Mouse (Mus musculus) c-Kit-negative CD71-positive TER-119-positive erythroid progenitor cells, embryonic 14.5 days (primary cell): ENCODE results near the gene Lhpp.

Source experiments
- DNase-seq: peaks from one replicate; pipeline ENCODE4 v3.0.0-alpha.2; 2013; ENCODE audit warnings: low read depth, low spot score

Gene Lhpp

GRCm38 (mm10) chr7:132599071-132599975 lies 11.1 kb upstream of the Lhpp start, which contains the start of gene Nkx1-2:
Nkx1-2 (minus strand) TSS chr7:132599637.
- no peak for DNase-seq

DNA sequence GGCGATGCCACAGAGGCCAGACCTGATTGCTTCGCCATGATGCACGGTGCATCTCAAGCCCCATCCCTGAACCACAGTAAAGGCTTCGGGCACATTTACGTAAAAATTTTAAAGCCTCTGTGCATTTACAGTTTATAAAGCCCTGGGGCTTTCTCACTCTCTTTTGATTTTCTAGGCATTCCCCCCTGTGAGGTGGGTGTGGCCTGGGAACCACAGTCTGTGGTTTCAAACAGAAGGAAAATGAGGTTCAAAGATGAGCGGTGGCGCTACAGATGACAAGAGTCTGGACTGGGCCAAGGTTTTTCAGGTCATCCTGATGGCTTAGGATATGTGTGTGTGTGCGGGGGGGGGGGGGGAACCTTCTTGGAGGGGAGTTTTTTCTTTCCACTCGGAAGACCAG lies 10.4 kb upstream of the Lhpp start:
- no peak for DNase-seq

DNA sequence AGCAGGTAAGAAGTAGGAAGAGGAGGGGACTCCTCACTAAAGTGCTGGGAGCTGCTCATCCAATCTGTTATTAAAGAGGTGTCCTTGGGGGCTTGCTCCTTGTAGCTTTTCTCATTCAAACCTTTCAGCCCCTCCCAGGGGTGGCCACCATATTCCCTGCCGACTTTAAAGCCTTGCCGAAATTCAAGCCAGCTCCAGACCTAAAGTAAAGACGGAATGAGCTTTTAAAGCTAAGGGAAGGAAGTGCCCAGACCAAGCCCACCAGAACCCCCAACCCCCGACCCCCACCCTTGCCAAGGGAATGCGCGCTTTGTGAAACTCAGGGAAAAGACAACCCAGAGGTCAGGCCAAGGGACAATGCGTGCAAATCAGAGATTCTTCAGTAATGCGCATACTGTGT lies 9.5 kb upstream of the Lhpp start:
- no peak for DNase-seq

DNA sequence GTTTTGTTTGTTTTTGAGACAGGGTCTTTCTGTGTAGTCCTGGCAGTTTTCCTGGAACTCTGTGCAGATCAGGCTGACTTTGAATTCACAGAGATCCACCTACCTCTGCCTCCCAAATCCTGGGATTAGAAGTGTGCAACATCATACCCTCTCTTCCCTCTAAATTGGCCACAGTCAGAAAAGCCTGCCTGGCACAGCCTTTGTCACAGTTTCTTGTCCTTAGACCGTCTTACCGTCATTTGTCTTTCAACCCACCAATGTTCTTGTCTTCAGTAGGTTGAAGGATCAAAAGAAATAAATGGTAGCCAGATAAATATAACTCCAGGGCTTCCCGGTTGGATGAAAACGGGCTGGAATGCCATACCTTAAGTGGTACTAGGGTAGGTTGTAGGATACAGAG lies 5.7 kb upstream of the Lhpp start:
- no peak for DNase-seq

- DNase-seq = no peak
These were observed 4.7 kb upstream of the Lhpp start for GRCm38 (mm10) chr7:132605689-132606088.

DNA sequence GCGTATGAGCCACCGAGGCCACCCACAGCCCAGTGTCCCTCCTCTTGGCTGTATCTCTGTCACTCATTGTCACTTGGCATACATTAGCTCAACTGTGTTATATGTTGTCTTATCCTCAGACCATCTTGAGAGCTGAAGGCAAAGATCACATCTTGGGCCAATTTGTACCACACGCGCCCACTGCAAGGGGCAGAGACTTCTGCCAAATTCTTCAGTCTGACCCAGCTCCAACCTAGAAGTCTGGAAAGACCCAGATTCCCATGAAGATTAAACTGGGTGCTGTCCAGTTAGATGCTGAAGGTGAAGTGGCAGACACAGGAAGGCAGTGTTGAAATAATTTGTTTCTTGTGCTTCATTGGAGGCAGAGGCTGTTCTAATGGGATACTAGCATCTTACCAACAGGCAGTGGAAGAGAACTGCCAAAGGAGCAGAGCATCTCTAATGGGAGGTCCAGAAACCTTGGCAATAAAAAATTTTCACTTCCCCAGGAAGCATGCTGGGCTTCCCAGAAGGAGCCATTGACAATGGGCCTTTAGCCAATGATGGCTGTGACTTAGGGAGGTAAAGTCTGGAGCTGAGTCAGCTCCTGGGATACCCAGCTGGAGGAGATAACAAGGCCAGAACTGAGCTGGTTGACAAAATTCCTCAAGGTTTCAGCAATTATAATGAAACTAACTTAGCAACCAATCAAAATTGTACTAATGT lies 2.0 kb upstream of the Lhpp start:
- no peak for DNase-seq

DNA sequence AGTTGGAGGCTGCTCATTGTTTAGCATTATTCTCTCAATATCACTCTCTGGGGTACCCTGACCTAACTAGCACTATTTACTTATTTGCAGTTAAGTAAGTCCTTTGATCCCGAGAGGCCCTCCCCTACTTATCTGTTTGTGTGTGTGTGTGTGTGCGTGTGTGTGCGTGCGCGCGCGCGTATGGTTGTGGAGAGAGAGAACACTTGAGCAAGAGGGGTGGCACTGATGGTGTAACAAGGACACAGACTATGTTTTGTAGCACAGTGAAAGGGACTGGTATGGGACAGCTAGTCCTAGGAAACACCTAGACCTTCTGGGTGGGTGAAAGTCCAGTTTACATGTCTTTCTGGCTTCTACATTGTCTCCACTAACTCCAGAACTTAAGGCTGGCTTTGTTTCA lies 1.1 kb downstream of the Lhpp start:
- no peak for DNase-seq

DNA sequence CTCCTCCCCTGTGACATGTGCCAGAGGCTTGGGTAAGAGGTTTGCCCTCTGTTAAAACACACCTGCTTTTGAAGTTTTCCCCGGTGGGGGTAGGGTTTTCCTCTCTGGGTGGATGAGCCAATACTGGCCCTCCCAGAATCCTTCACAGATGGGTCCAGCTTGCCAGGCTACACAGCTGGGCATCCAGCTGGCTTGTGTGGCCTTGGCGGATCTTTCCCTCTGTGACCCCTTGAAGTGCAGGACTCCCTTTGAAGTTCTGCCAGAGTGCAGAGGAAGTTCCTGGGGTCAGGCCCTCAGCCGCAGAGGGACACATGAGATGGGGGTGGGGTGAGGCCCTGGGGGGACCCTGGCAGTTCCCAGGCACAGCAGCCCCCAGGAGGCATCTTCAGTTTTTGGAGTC lies 4.9 kb downstream of the Lhpp start:
- DNase-seq = no peak

DNA sequence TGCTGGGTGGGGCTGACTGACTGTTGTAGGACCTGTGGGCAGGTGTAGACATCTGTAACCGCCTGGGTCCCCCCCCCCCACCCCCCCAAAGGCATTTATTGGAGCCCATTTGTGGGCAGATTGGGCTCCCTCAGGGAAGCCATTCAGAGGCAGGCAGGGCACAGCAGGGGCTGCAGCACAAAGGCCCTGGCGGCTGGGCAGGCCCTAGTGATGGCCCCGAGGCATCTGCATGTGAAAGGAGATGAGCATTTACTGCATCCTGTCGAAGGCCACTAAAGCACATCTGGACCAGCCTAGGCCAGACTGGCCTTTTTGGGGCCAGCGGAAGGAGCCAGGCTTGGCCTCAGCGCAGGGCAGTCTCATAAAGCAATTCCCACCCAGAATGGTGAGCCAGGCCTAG lies 6.0 kb downstream of the Lhpp start:
- no peak for DNase-seq

GRCm38 (mm10) chr7:132617021-132617564 lies 6.7 kb downstream of the Lhpp start:
- DNase-seq = no peak

GRCm38 (mm10) chr7:132619549-132619948 lies 9.1 kb downstream of the Lhpp start:
- no peak for DNase-seq

DNA sequence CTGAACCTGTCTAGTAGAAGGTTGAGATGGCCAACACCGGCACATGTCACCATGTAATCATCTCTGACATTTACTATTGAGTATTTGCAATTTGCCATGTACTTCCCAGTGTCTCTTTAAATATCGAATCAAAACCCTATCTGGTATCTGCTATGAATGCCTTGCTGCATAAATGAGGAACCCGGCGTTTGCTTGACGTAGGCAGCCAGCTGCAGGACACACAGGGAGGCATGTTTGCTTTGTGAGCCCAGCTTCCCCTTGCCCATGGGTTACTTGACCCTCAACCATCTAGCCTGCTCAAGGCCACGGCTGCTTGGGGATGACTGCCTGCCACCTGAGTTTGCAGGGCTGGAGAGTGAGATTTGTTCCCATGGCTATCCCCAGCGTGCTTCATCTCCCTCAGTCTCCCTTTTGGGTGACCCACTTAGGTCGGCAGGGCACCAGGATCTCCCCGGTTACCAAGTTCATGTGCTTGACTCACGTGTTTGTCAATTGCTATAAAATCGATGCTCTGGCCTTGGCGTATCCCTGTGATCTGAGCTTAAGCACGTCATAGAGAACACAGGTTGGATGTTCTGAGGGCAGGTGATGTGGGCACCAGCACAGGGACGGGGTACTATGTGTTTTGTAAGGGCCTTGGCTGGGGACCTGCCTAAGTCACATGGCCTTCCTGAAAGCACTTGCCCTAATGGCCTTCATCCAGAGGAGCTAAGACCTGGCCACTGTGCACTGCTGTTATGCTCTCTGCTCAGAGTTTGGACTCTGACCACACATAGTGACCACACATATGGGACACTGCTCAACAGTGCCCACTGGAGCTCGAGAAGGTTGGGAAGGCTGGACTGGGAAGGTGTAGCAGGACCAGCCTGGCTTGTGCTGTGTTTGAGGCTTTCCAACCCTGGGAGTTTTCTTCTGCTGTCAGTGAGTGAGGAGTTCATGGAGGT lies 9.8 kb downstream of the Lhpp start:
- no peak for DNase-seq

- DNase-seq = no peak
These were observed 13.7 kb downstream of the Lhpp start for GRCm38 (mm10) chr7:132624161-132624560.

- DNase-seq = no peak
These were observed 15.7 kb downstream of the Lhpp start for GRCm38 (mm10) chr7:132626174-132626573.

GRCm38 (mm10) chr7:132627448-132627847 lies 17.0 kb downstream of the Lhpp start:
- DNase-seq = no peak

DNA sequence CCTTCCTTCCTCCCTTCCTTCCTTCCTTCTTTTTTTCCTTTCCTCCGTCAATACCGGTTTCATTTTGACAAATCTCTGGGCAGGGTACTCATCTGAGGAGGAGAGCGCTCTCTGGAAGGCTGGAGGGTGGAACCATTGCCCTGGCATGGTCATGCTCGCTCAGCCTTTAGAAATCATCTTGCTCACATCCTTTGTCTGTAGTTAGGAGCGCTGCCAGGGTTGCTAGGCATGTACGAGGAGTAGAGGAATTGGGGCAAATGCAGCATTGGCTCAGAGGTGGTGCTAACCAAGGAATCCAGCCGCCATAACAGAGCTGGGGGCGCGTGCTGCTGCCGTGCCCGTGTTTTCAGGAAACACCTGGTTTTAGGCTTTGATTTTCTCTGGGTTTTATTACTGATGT lies 20.9 kb downstream of the Lhpp start:
- no peak for DNase-seq

DNA sequence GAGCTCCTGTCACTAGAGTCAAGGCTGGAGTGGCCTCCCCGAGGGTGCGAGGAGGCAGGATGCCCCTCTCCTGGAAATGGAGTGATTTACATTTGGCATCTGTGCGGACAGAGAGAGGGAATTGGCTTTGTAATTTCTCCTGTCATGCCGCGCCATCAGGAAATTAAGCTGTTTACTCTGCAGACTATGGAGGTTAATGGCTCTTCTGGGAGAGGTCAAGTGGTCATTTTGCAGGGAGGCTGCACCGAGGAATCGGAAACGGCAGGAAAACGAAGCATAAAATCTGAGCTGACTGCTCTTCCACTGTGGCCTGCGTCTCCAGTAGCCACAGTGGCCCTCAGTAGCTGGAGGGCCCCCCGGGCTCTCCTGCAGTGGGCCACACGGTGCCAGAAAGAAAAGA lies 26.9 kb downstream of the Lhpp start:
- DNase-seq = no peak

- DNase-seq = peak; percentile 19
These were observed 28.1 kb downstream of the Lhpp start for GRCm38 (mm10) chr7:132638446-132639087.

GRCm38 (mm10) chr7:132640946-132641345 lies 30.5 kb downstream of the Lhpp start:
- no peak for DNase-seq

DNA sequence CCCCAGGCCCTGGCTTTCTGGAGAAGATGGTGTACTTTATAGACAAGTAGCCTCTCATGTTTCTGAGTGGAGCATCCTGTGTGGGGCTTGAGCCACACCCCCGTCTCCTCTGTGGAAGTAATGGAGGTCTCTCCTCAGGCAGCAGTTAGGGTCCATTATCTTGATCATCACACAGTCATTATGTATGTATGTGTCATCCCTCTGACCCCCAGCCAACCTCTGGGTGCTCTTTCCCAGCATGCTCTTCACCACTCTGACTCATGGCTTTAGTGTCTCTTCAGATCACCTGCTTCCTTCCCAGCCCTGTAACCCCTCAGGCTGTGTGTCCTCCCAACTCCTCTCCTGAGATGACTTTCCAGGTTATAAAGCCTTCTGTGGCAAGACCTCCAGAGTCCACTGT lies 31.2 kb downstream of the Lhpp start:
- DNase-seq = no peak
